Mouse (Mus musculus) heart, postnatal 14 days (tissue): ENCODE results near the gene Bmper. TPM values are rescaled to one million over a fixed set of nuclear protein-coding genes. Genes with fewer than 3 reads are reported as not detected.

Source experiments
- DNase-seq, 2 experiments: peaks; one replicate each; pipeline ENCODE4 v3.0.0; 2021 to 2022
- intact Hi-C: fragments of 180-260 bp; cut with DNase I; formaldehyde crosslinking; loops from one replicate; pipeline ENCODE4 v1.15.1; 2025
- total RNA-seq, 2 experiments: library from RNA; stranded (reverse); gene quantifications; 2 replicates each; pipeline ENCODE4 v1.2.3; 2021

The Bmper gene
- total RNA-seq, 2 experiments from 2014 or later, result 3.3 to 4.2 TPM

GRCm38 (mm10) chr9:23284940-23285460 lies 62.1 kb downstream of the Bmper start:
- intact Hi-C loops, result no loop called here
- no peak for DNase-seq

GRCm38 (mm10) chr9:23293574-23293973 lies 70.7 kb downstream of the Bmper start:
- no peak for DNase-seq
- intact Hi-C loops, result no loop called here

- no peak for DNase-seq
- intact Hi-C loops, result loop anchor here (5.0 kb wide), 1 partner anchor 102 kb away; no protein-coding TSS in a partner anchor
Measured at GRCm38 (mm10) chr9:23295569-23295968, 72.7 kb downstream of the Bmper start.

GRCm38 (mm10) chr9:23297491-23298170 lies 74.8 kb downstream of the Bmper start:
- no peak for DNase-seq
- intact Hi-C loops, result loop anchor here (5.0 kb wide), 1 partner anchor 100 kb away; no protein-coding TSS in a partner anchor

GRCm38 (mm10) chr9:23300376-23300775 lies 77.5 kb downstream of the Bmper start:
- intact Hi-C loops, result no loop called here
- DNase-seq, result peak; percentile 9 to 18

GRCm38 (mm10) chr9:23305681-23306080 lies 82.8 kb downstream of the Bmper start:
- DNase-seq, result no peak
- intact Hi-C loops, result no loop called here

GRCm38 (mm10) chr9:23306226-23306625 lies 83.3 kb downstream of the Bmper start:
- DNase-seq, result no peak
- intact Hi-C loops, result no loop called here

GRCm38 (mm10) chr9:23307835-23308234 lies 85.0 kb downstream of the Bmper start:
- intact Hi-C loops, result no loop called here
- no peak for DNase-seq

- intact Hi-C loops, result no loop called here
- no peak for DNase-seq
Measured at GRCm38 (mm10) chr9:23310953-23311352, 88.1 kb downstream of the Bmper start.

- intact Hi-C loops, result no loop called here
Measured at GRCm38 (mm10) chr9:23311956-23312355, 89.1 kb downstream of the Bmper start.

GRCm38 (mm10) chr9:23312877-23313276 lies 90.0 kb downstream of the Bmper start:
- DNase-seq, result no peak
- intact Hi-C loops, result no loop called here

More at GRCm38 (mm10) chr9:23311956-23312355, 89.1 kb downstream of the Bmper start:
- DNase-seq, result no peak

GRCm38 (mm10) chr9:23315631-23316330 lies 92.9 kb downstream of the Bmper start:
- peak; percentile 11 to 29 for DNase-seq
- intact Hi-C loops, result no loop called here

- intact Hi-C loops, result no loop called here
- DNase-seq, result no peak
Measured at GRCm38 (mm10) chr9:23327830-23328229, 105.0 kb downstream of the Bmper start.

GRCm38 (mm10) chr9:23333041-23333622 lies 110.3 kb downstream of the Bmper start:
- no peak for DNase-seq
- intact Hi-C loops, result no loop called here

GRCm38 (mm10) chr9:23340551-23340950 lies 117.7 kb downstream of the Bmper start:
- no peak for DNase-seq
- intact Hi-C loops, result no loop called here

- intact Hi-C loops, result no loop called here
- no peak for DNase-seq
Measured at GRCm38 (mm10) chr9:23341246-23341645, 118.4 kb downstream of the Bmper start.

GRCm38 (mm10) chr9:23344353-23344752 lies 121.5 kb downstream of the Bmper start:
- intact Hi-C loops, result no loop called here
- DNase-seq, result no peak

GRCm38 (mm10) chr9:23345093-23345844 lies 122.4 kb downstream of the Bmper start:
- no peak for DNase-seq
- intact Hi-C loops, result no loop called here

GRCm38 (mm10) chr9:23349603-23350002 lies 126.7 kb downstream of the Bmper start:
- intact Hi-C loops, result no loop called here
- DNase-seq, result no peak

GRCm38 (mm10) chr9:23351400-23351799 lies 128.5 kb downstream of the Bmper start:
- DNase-seq, result no peak
- intact Hi-C loops, result no loop called here

- DNase-seq, result peak; percentile 9 to 19
- intact Hi-C loops, result no loop called here
Measured at GRCm38 (mm10) chr9:23352396-23352795, 129.5 kb downstream of the Bmper start.
